Mouse (Mus musculus): ENCODE data around the gene Ints3. TPM values are rescaled to one million over a fixed set of nuclear protein-coding genes. Genes with fewer than 3 reads are reported as not detected.
"Not testable (repeated sequence)": the region's sequence is repeated elsewhere in the genome, so short reads cannot be mapped to it uniquely, and the experiment has no call there.

Ints3 gene
- polyA plus RNA-seq, 1 experiment, result 20.4 TPM

- Histone ChIP-seq H3K27ac (ENCODE audit: insufficient read depth, low read depth, low read length) (no peak overlapping the region), H3K4me3 (ENCODE audit: insufficient read depth, low read length) (no peak overlapping the region), H3K4me1 (ENCODE audit: control insufficient read depth, insufficient read depth, low read length) (peaks cover 6% of the 10 kb centered on the region)
- TF ChIP-seq POLR2A (IDR thresholded peaks at IDR 0.05; ENCODE audit: borderline replicate concordance, low read depth, low read length) (no peak), CTCF (IDR thresholded peaks at IDR 0.05; ENCODE audit: low read depth, low read length) (no peak)
Observed at GRCm38 (mm10) chr3:90372817-90373216, 60.6 kb downstream of the Ints3 start.

DNA sequence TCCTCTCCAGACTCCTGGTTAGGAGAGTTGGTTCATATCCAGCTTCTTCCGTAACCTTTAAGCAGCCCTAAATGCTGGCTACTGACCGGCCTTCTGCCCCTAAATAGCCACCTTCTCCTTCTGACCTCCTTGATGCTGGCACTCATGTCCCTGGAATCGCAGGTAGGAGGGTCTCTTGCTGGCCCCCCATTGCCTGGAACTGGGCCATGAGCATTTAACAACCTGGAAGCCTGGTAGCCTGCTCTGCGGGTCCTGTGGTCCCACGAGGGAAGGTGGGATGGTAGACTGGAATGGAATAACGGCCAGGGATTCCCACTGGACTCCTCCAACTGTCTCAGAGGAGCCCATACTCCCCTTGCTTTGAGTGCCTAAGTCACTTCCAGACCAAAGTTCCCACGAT is 61.6 kb downstream of the Ints3 start:
- no peak overlapping the region for H3K27ac ChIP-seq (ENCODE audit: insufficient read depth, low read depth, low read length)
- no peak overlapping the region for H3K4me3 ChIP-seq (ENCODE audit: insufficient read depth, low read length)
- TF ChIP-seq CTCF (IDR thresholded peaks at IDR 0.05; ENCODE audit: low read depth, low read length) (no peak), POLR2A (IDR thresholded peaks at IDR 0.05; ENCODE audit: borderline replicate concordance, low read depth, low read length) (no peak)
- H3K4me1 ChIP-seq (ENCODE audit: control insufficient read depth, insufficient read depth, low read length), result peaks cover 6% of the 10 kb centered on the region

GRCm38 (mm10) chr3:90369041-90369440 is 64.4 kb downstream of the Ints3 start:
- Histone ChIP-seq H3K4me1 (ENCODE audit: control insufficient read depth, insufficient read depth, low read length) (no peaks in the 10 kb centered on the region), H3K4me3 (ENCODE audit: insufficient read depth, low read length) (no peak overlapping the region), H3K27ac (ENCODE audit: insufficient read depth, low read depth, low read length) (no peak overlapping the region)
- TF ChIP-seq POLR2A (IDR thresholded peaks at IDR 0.05; ENCODE audit: borderline replicate concordance, low read depth, low read length) (no peak), CTCF (IDR thresholded peaks at IDR 0.05; ENCODE audit: low read depth, low read length) (no peak)

DNA sequence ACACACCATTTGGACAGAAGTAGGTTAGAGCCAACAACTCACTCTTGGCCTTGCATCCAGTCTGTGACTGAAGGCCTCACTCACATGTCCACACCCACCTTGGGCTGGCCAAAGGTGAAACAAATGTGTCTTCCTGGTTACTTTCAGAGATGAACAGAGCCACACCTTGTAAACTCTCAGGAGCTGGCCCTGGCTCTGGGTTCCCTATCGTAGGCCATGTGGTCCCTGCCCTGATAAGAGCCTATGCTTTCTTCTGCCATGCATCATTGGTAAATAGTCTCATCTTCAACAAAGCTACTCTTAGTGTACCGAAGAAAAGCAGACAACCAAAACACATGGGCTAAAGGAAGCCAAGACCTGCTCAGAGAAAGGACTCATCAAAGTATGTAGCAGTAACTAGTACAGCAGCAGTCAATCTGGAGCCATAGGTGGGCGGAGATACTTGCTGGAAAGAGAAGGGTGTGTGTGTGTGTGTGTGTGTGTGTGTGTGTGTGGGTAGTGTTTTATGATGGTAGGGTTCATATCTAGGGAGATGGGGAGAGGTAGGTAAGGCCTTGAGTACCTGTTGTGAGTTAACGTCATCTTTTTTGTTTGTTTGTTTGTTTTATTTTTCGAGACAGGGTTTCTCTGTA is 66.3 kb downstream of the Ints3 start:
- TF ChIP-seq CTCF (IDR thresholded peaks at IDR 0.05; ENCODE audit: low read depth, low read length), result no peak
- peaks cover 6% of the 10 kb centered on the region for H3K4me1 ChIP-seq (ENCODE audit: control insufficient read depth, insufficient read depth, low read length)
- no peak overlapping the region for H3K27ac ChIP-seq (ENCODE audit: insufficient read depth, low read depth, low read length)
- H3K4me3 ChIP-seq (ENCODE audit: insufficient read depth, low read length), result no peak overlapping the region

GRCm38 (mm10) chr3:90362346-90362745 is 71.1 kb downstream of the Ints3 start:
- Histone ChIP-seq H3K27ac (ENCODE audit: insufficient read depth, low read depth, low read length) (no peak overlapping the region), H3K4me3 (ENCODE audit: insufficient read depth, low read length) (no peak overlapping the region), H3K4me1 (ENCODE audit: control insufficient read depth, insufficient read depth, low read length) (peaks cover 30% of the 10 kb centered on the region)
- no peak for TF ChIP-seq POLR2A (IDR thresholded peaks at IDR 0.05; ENCODE audit: borderline replicate concordance, low read depth, low read length)
- TF ChIP-seq CTCF (IDR thresholded peaks at IDR 0.05; ENCODE audit: low read depth, low read length), result no peak

- Histone ChIP-seq H3K4me3 (ENCODE audit: insufficient read depth, low read length) (no peak overlapping the region), H3K27ac (ENCODE audit: insufficient read depth, low read depth, low read length) (no peak overlapping the region), H3K4me1 (ENCODE audit: control insufficient read depth, insufficient read depth, low read length) (peaks cover 30% of the 10 kb centered on the region)
- no peak for TF ChIP-seq CTCF (IDR thresholded peaks at IDR 0.05; ENCODE audit: low read depth, low read length)
Observed at GRCm38 (mm10) chr3:90361476-90361875, 71.9 kb downstream of the Ints3 start.

- no peak overlapping the region for H3K4me3 ChIP-seq (ENCODE audit: insufficient read depth, low read length)
- no peak for TF ChIP-seq POLR2A (IDR thresholded peaks at IDR 0.05; ENCODE audit: borderline replicate concordance, low read depth, low read length)
- H3K4me1 ChIP-seq (ENCODE audit: control insufficient read depth, insufficient read depth, low read length), result peaks cover 30% of the 10 kb centered on the region
- H3K27ac ChIP-seq (ENCODE audit: insufficient read depth, low read depth, low read length), result no peak overlapping the region
Observed at GRCm38 (mm10) chr3:90359230-90359629, 74.2 kb downstream of the Ints3 start.

- TF ChIP-seq POLR2A (IDR thresholded peaks at IDR 0.05; ENCODE audit: borderline replicate concordance, low read depth, low read length), result no peak
- no peak for TF ChIP-seq CTCF (IDR thresholded peaks at IDR 0.05; ENCODE audit: low read depth, low read length)
- Histone ChIP-seq H3K4me3 (ENCODE audit: insufficient read depth, low read length) (no peak overlapping the region), H3K4me1 (ENCODE audit: control insufficient read depth, insufficient read depth, low read length) (peaks cover 30% of the 10 kb centered on the region), H3K27ac (ENCODE audit: insufficient read depth, low read depth, low read length) (no peak overlapping the region)
Observed at GRCm38 (mm10) chr3:90357959-90358358, 75.5 kb downstream of the Ints3 start.

DNA sequence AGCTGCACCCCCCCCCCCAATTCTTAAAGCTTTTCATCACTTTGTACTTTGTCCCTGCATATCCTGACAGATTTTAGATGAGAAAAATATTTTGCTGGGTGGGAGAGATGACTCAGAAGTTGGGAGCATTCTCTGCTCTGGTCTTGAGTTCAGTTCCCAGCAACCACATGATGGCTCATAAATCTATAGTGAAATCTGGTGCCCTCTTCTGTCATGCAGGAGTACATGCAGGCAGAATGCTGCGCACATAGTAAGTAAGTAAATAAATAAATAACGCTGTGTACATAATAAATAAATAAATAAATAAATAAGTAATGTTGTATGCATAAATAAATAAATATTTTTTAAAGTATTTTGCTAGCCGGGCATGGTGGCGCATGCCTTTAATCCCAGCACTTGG is 85.6 kb downstream of the Ints3 start:
- TF ChIP-seq POLR2A (IDR thresholded peaks at IDR 0.05; ENCODE audit: borderline replicate concordance, low read depth, low read length) (no peak), CTCF (IDR thresholded peaks at IDR 0.05; ENCODE audit: low read depth, low read length) (no peak)
- Histone ChIP-seq H3K27ac (ENCODE audit: insufficient read depth, low read depth, low read length) (no peak overlapping the region), H3K4me1 (ENCODE audit: control insufficient read depth, insufficient read depth, low read length) (0 out of 2 replicates have a peak, but pooled peaks cover 2% of the 10 kb centered on the region), H3K4me3 (ENCODE audit: insufficient read depth, low read length) (no peak overlapping the region)

DNA sequence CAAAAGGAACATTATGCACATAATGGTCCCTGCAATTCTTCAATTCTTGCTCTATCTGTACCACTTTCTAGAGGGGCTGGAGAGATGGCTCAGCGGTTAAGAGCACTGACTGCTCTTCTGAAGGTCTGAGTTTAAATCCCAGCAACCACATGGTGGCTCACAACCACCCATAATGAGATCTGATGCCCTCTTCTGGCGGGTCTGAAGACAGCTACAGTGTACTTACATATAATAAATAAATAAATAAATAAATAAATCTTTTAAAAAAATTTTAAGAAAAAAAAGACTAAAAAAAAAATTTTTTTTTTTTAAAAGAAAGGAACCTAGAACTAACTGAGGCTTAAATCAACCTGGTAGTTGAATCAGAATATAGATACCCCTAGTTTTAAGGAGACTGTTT is 90.6 kb downstream of the Ints3 start:
- not testable (repeated sequence) for H3K4me1 ChIP-seq (ENCODE audit: control insufficient read depth, insufficient read depth, low read length); H3K4me3 ChIP-seq (ENCODE audit: insufficient read depth, low read length); H3K27ac ChIP-seq (ENCODE audit: insufficient read depth, low read depth, low read length)

Other genes starting within 250 kb of the Ints3 start
- 946 and 1,891 TPM in 2 replicates for gene Rps27, start 220.0 kb downstream of the Ints3 start, polyA plus RNA-seq (2012; ENCODE audit: insufficient read depth, insufficient read length, missing spikeins)
- 19.0 and 23.2 TPM in 2 replicates for gene Rab13, start 219.9 kb downstream of the Ints3 start, polyA plus RNA-seq (2012; ENCODE audit: insufficient read depth, insufficient read length, missing spikeins)
- 64.5 and 67.9 TPM in 2 replicates for gene Jtb, start 202.0 kb downstream of the Ints3 start, polyA plus RNA-seq (2012; ENCODE audit: insufficient read depth, insufficient read length, missing spikeins)
- gene Creb3l4, start 190.1 kb downstream of the Ints3 start, polyA plus RNA-seq (2012; ENCODE audit: insufficient read depth, insufficient read length, missing spikeins), result 1.3 and 2.9 TPM in 2 replicates
- gene Slc39a1, start 185.4 kb downstream of the Ints3 start, polyA plus RNA-seq (2012; ENCODE audit: insufficient read depth, insufficient read length, missing spikeins), result 155 and 159 TPM in 2 replicates
- 45.5 and 56.9 TPM in 2 replicates for gene Crtc2, start 179.5 kb downstream of the Ints3 start, polyA plus RNA-seq (2012; ENCODE audit: insufficient read depth, insufficient read length, missing spikeins)
- gene Dennd4b, start 168.4 kb downstream of the Ints3 start, polyA plus RNA-seq (2012; ENCODE audit: insufficient read depth, insufficient read length, missing spikeins), result 47.7 and 52.9 TPM in 2 replicates
- 45.6 and 48.2 TPM in 2 replicates for gene Gatad2b, start 140.4 kb downstream of the Ints3 start, polyA plus RNA-seq (2012; ENCODE audit: insufficient read depth, insufficient read length, missing spikeins)
- 0.72 and 0.83 TPM in 2 replicates for gene Slc27a3, start 43.7 kb downstream of the Ints3 start, polyA plus RNA-seq (2012; ENCODE audit: insufficient read depth, insufficient read length, missing spikeins)
- gene Npr1, start 32.2 kb upstream of the Ints3 start, polyA plus RNA-seq (2012; ENCODE audit: insufficient read depth, insufficient read length, missing spikeins), result 0.17 and 0.89 TPM in 2 replicates
- 29.3 and 29.8 TPM in 2 replicates for gene Ilf2, start 42.5 kb upstream of the Ints3 start, polyA plus RNA-seq (2012; ENCODE audit: insufficient read depth, insufficient read length, missing spikeins)
- 96.6 and 101 TPM in 2 replicates for gene Snapin, start 57.4 kb upstream of the Ints3 start, polyA plus RNA-seq (2012; ENCODE audit: insufficient read depth, insufficient read length, missing spikeins)
- gene Chtop, start 75.9 kb upstream of the Ints3 start, polyA plus RNA-seq (2012; ENCODE audit: insufficient read depth, insufficient read length, missing spikeins), result 56.9 and 59.9 TPM in 2 replicates
- 228 and 247 TPM in 2 replicates for gene S100a1, start 80.8 kb upstream of the Ints3 start, polyA plus RNA-seq (2012; ENCODE audit: insufficient read depth, insufficient read length, missing spikeins)
- gene S100a13, start 80.8 kb upstream of the Ints3 start, polyA plus RNA-seq (2012; ENCODE audit: insufficient read depth, insufficient read length, missing spikeins), result 120 and 139 TPM in 2 replicates
- gene S100a14, start 93.2 kb upstream of the Ints3 start, polyA plus RNA-seq (2012; ENCODE audit: insufficient read depth, insufficient read length, missing spikeins), result 0.40 TPM in 1 of 2 replicates, not detected in the other
- 0.50 TPM in 1 of 2 replicates, not detected in the other for gene S100a16, start 103.6 kb upstream of the Ints3 start, polyA plus RNA-seq (2012; ENCODE audit: insufficient read depth, insufficient read length, missing spikeins)
- gene S100a3, start 127.0 kb upstream of the Ints3 start, polyA plus RNA-seq (2012; ENCODE audit: insufficient read depth, insufficient read length, missing spikeins), result not detected in 2 replicates
- not detected in 2 replicates for gene S100a2, start 156.6 kb upstream of the Ints3 start, polyA plus RNA-seq (2012; ENCODE audit: insufficient read depth, insufficient read length, missing spikeins)
- gene Gm42674, start 168.3 kb upstream of the Ints3 start, polyA plus RNA-seq (2012; ENCODE audit: insufficient read depth, insufficient read length, missing spikeins), result not detected in 2 replicates
- 2,861 and 3,059 TPM in 2 replicates for gene S100a4, start 170.1 kb upstream of the Ints3 start, polyA plus RNA-seq (2012; ENCODE audit: insufficient read depth, insufficient read length, missing spikeins)
- gene S100a5, start 174.9 kb upstream of the Ints3 start, polyA plus RNA-seq (2012; ENCODE audit: insufficient read depth, insufficient read length, missing spikeins), result not detected in 2 replicates
- gene S100a6, start 179.3 kb upstream of the Ints3 start, polyA plus RNA-seq (2012; ENCODE audit: insufficient read depth, insufficient read length, missing spikeins), result 1,285 and 1,346 TPM in 2 replicates
- 0.63 TPM in 1 of 2 replicates, not detected in the other for gene S100a7a, start 220.4 kb upstream of the Ints3 start, polyA plus RNA-seq (2012; ENCODE audit: insufficient read depth, insufficient read length, missing spikeins)
- 16.7 and 16.9 TPM in 2 replicates for gene S100a8, start 235.4 kb upstream of the Ints3 start, polyA plus RNA-seq (2012; ENCODE audit: insufficient read depth, insufficient read length, missing spikeins)